Mouse (Mus musculus): ENCODE measurements around the gene Aifm3.
A peak's percentile ranks its signal among the peaks of the same experiment; 100 is the strongest.
"Not testable (repeated sequence)": the region's sequence is repeated elsewhere in the genome, so short reads cannot be mapped to it uniquely, and the experiment has no call there.

Gene Aifm3

GRCm38 (mm10) chr16:17553910-17554685 is 64.7 kb downstream of the Aifm3 start:
- peak; percentile 50 for DNase-seq (ENCODE audit: low spot score)

- DNase-seq (ENCODE audit: low spot score), result not testable (repeated sequence)
Observed at GRCm38 (mm10) chr16:17554702-17555101, 65.3 kb downstream of the Aifm3 start.

- DNase-seq (ENCODE audit: low spot score), result no peak
Observed at GRCm38 (mm10) chr16:17556180-17556579, 66.8 kb downstream of the Aifm3 start.

GRCm38 (mm10) chr16:17556907-17557306 is 67.5 kb downstream of the Aifm3 start:
- no peak for DNase-seq (ENCODE audit: low spot score)
